Mouse (Mus musculus): ENCODE measurements around the gene Zfp74. TPM values are rescaled to one million over a fixed set of nuclear protein-coding genes. Genes with fewer than 3 reads are reported as not detected.

Gene Zfp74
- polyA plus RNA-seq, 1 experiment from 2014 or later, result 1.8 TPM

GRCm38 (mm10) chr7:29942740-29943139 lies 11.1 kb downstream of the Zfp74 start:
- Histone ChIP-seq H3K27ac (ENCODE audit: low read depth) (no peak overlapping the region), H3K36me3 (replicated peaks; ENCODE audit: insufficient read depth, low read length) (peaks cover 2% of the 10 kb centered on the region; the same call in 1 of the 2 replicates), H3K4me1 (ENCODE audit: insufficient read depth) (no peaks in the 10 kb centered on the region), H3K4me2 (ENCODE audit: low read depth, low read length) (no peak overlapping the region), H3K9me3 (ENCODE audit: low read length) (no peaks in the 10 kb centered on the region), H3K27me3 (ENCODE audit: insufficient read depth, low read length) (no peaks in the 10 kb centered on the region), H3K9ac (replicated peaks) (no peak overlapping the region), H3K4me3 (ENCODE audit: low read depth, low read length) (no peak overlapping the region)
- DNase-seq (no peak), ATAC-seq (no peak)
- TF ChIP-seq EP300 (IDR thresholded peaks at IDR 0.05; ENCODE audit: low read depth), result no peak
- no peak for TF ChIP-seq CTCF (IDR thresholded peaks at IDR 0.05; ENCODE audit: low read depth)
- 63% methylated on average over 2 of the region's 2 CpGs for WGBS (ENCODE audit: insufficient replicate concordance)

- H3K36me3 ChIP-seq (replicated peaks; ENCODE audit: insufficient read depth, low read length), result peaks cover 6% of the 10 kb centered on the region
- H3K4me1 ChIP-seq (ENCODE audit: insufficient read depth), result no peaks in the 10 kb centered on the region
- no peak overlapping the region for H3K4me2 ChIP-seq (ENCODE audit: low read depth, low read length)
- H3K4me3 ChIP-seq (ENCODE audit: low read depth, low read length), result no peak overlapping the region
- TF ChIP-seq CTCF (IDR thresholded peaks at IDR 0.05; ENCODE audit: low read depth), result no peak
- no peak for TF ChIP-seq EP300 (IDR thresholded peaks at IDR 0.05; ENCODE audit: low read depth)
- DNase-seq, result no peak
- no peak for ATAC-seq
- 85% methylated on average over 11 of the region's 11 CpGs for WGBS (ENCODE audit: insufficient replicate concordance)
- no peaks in the 10 kb centered on the region for H3K9me3 ChIP-seq (ENCODE audit: low read length)
- H3K27me3 ChIP-seq (ENCODE audit: insufficient read depth, low read length), result no peaks in the 10 kb centered on the region
- no peak overlapping the region for H3K9ac ChIP-seq (replicated peaks)
- H3K27ac ChIP-seq (ENCODE audit: low read depth), result no peak overlapping the region
Measured at GRCm38 (mm10) chr7:29941027-29941426, 12.9 kb downstream of the Zfp74 start.

DNA sequence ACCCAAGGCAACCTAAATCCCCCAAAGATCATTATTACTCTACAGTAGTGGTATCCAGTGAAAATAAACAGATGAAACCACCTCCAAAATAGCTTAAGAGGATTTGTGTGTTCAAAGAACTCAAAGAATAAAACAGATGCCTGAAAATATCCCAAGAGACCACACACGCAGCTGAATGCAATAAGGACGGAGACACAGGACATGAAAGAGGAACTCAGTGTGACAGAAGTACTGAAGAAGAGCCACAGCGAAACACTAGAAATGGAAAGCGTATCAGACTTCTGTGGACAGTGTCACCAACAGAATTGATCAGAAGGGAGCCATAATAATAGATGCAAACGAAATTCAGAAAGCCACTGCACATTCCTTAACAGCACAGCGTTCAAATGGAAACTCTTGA lies 15.0 kb downstream of the Zfp74 start:
- H3K9me3 ChIP-seq (ENCODE audit: low read length), result no peaks in the 10 kb centered on the region
- WGBS (ENCODE audit: insufficient replicate concordance), result 77% methylated on average over 6 of the region's 6 CpGs
- H3K36me3 ChIP-seq (replicated peaks; ENCODE audit: insufficient read depth, low read length), result peaks cover 25% of the 10 kb centered on the region
- DNase-seq (no peak), ATAC-seq (no peak)
- no peak overlapping the region for H3K27ac ChIP-seq (ENCODE audit: low read depth)
- no peak overlapping the region for H3K4me2 ChIP-seq (ENCODE audit: low read depth, low read length)
- H3K9ac ChIP-seq (replicated peaks), result no peak overlapping the region
- no peak overlapping the region for H3K4me3 ChIP-seq (ENCODE audit: low read depth, low read length)
- TF ChIP-seq EP300 (IDR thresholded peaks at IDR 0.05; ENCODE audit: low read depth) (no peak), CTCF (IDR thresholded peaks at IDR 0.05; ENCODE audit: low read depth) (no peak)
- no peaks in the 10 kb centered on the region for H3K27me3 ChIP-seq (ENCODE audit: insufficient read depth, low read length)
- no peaks in the 10 kb centered on the region for H3K4me1 ChIP-seq (ENCODE audit: insufficient read depth)

GRCm38 (mm10) chr7:29922780-29923179 lies 31.1 kb downstream of the Zfp74 start:
- ATAC-seq (no peak), DNase-seq (no peak)
- 78% methylated on average over 2 of the region's 2 CpGs for WGBS (ENCODE audit: insufficient replicate concordance)
- TF ChIP-seq EP300 (IDR thresholded peaks at IDR 0.05; ENCODE audit: low read depth) (no peak), CTCF (IDR thresholded peaks at IDR 0.05; ENCODE audit: low read depth) (no peak)
- Histone ChIP-seq H3K4me2 (ENCODE audit: low read depth, low read length) (no peak overlapping the region), H3K4me3 (ENCODE audit: low read depth, low read length) (no peak overlapping the region), H3K9me3 (ENCODE audit: low read length) (no peaks in the 10 kb centered on the region), H3K9ac (replicated peaks) (no peak overlapping the region), H3K27me3 (ENCODE audit: insufficient read depth, low read length) (no peaks in the 10 kb centered on the region), H3K4me1 (ENCODE audit: insufficient read depth) (no peaks in the 10 kb centered on the region), H3K36me3 (replicated peaks; ENCODE audit: insufficient read depth, low read length) (no peaks in the 10 kb centered on the region), H3K27ac (ENCODE audit: low read depth) (no peak overlapping the region)

DNA sequence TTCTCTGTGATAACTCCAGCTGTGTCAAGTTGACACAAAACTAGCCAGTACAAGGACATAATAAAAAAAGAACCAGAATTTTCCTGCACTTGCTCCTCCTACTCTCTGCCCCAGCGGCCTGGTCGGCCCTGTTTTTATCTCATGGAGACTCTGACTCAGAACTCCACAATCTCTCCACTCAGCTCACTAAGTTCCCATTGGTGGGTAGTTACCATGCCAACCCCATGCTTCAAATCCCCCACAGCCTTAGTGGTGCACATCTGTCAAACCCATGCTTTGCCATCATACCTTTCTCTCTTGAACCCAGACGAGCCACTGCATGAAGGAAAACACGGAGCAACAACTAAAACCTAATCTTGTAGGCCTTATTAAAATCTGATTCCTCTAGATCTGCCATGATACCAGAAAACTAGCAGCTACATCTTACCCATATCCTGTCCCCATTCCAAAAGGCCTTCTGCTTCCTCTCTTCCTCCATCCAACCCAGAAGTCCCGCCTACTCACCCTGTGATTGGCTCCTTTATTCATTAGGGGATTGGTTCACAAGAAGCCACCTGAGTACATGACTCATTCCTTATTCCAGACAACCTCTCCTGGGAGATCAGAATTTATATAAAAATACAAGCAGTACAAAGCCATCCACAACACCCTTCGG lies 32.3 kb downstream of the Zfp74 start:
- DNase-seq (no peak), ATAC-seq (no peak)
- 77% methylated on average over 6 of the region's 6 CpGs for WGBS (ENCODE audit: insufficient replicate concordance)
- Histone ChIP-seq H3K4me2 (ENCODE audit: low read depth, low read length) (no peak overlapping the region), H3K4me1 (ENCODE audit: insufficient read depth) (no peaks in the 10 kb centered on the region), H3K9ac (replicated peaks) (no peak overlapping the region), H3K36me3 (replicated peaks; ENCODE audit: insufficient read depth, low read length) (no peaks in the 10 kb centered on the region), H3K27me3 (ENCODE audit: insufficient read depth, low read length) (no peaks in the 10 kb centered on the region), H3K27ac (ENCODE audit: low read depth) (no peak overlapping the region), H3K4me3 (ENCODE audit: low read depth, low read length) (no peak overlapping the region), H3K9me3 (ENCODE audit: low read length) (no peaks in the 10 kb centered on the region)
- TF ChIP-seq CTCF (IDR thresholded peaks at IDR 0.05; ENCODE audit: low read depth), result no peak
- no peak for TF ChIP-seq EP300 (IDR thresholded peaks at IDR 0.05; ENCODE audit: low read depth)

DNA sequence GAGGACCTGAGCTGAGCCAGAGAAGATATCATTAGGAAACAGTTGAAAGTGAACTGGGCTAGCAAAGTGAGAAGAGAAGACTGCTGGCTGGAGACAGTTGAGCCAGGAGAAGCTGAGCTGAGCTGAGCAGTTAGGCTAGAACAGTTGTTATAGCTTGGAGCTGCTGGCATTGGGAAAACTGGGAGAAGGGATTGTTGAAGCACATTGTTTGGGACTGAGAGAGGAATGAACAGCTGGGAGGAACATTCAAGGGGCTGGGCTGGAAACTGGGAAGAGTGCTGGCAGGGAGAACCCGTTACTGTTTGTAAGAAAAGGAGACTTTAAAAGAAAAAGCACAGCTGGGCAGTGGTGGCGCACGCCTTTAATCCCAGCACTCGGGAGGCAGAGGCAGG lies 35.8 kb downstream of the Zfp74 start:
- no peak overlapping the region for H3K27ac ChIP-seq (ENCODE audit: low read depth)

More for the DNA sequence above, 35.8 kb downstream of the Zfp74 start:
- no peaks in the 10 kb centered on the region for H3K27me3 ChIP-seq (ENCODE audit: insufficient read depth, low read length)
- peaks cover 8% of the 10 kb centered on the region; the same call in 1 of the 2 replicates for H3K9me3 ChIP-seq (ENCODE audit: low read length)
- H3K4me2 ChIP-seq (ENCODE audit: low read depth, low read length), result no peak overlapping the region
- no peak overlapping the region for H3K4me3 ChIP-seq (ENCODE audit: low read depth, low read length)
- WGBS (ENCODE audit: insufficient replicate concordance), result 81% methylated on average over 4 of the region's 4 CpGs
- no peaks in the 10 kb centered on the region for H3K4me1 ChIP-seq (ENCODE audit: insufficient read depth)
- DNase-seq (no peak), ATAC-seq (no peak)
- peaks cover 12% of the 10 kb centered on the region for H3K36me3 ChIP-seq (replicated peaks; ENCODE audit: insufficient read depth, low read length)
- H3K9ac ChIP-seq (replicated peaks), result no peak overlapping the region
- no peak for TF ChIP-seq EP300 (IDR thresholded peaks at IDR 0.05; ENCODE audit: low read depth)
- TF ChIP-seq CTCF (IDR thresholded peaks at IDR 0.05; ENCODE audit: low read depth), result no peak

Data from liver, postnatal 0 days (tissue).